Mouse (Mus musculus) ES-Bruce4 (cell line): ENCODE measurements around the gene Gmcl1.

Experiments used
- EP300 ChIP-seq: IDR thresholded peaks from 2 replicates; pipeline ENCODE4 v1.6.1; 2011; ENCODE audit warnings: low read depth, low read length; ENCODE audit not compliant: insufficient read depth
- POLR2A ChIP-seq: IDR thresholded peaks from one replicate; pipeline ENCODE4 v1.8.1; 2011; ENCODE audit warnings: low read length; ENCODE audit not compliant: insufficient read depth

- TF ChIP-seq EP300, result no peak
- TF ChIP-seq POLR2A, result no peak
Measured at GRCm38 (mm10) chr6:86736830-86737229, 3.6 kb upstream of the Gmcl1 start.
